Mouse (Mus musculus) hindlimb bud, embryonic 11.5 days (tissue): ENCODE data around the gene Rapgef5.

Source experiments
- DNase-seq: peaks from one replicate; pipeline ENCODE4 v3.0.0-alpha.2; 2012; ENCODE audit warnings: low read depth, low spot score; ENCODE audit errors: extremely low spot score

Gene Rapgef5

GRCm38 (mm10) chr12:117705308-117705707 is 189.0 kb downstream of the Rapgef5 start:
- DNase-seq: no peak

DNA sequence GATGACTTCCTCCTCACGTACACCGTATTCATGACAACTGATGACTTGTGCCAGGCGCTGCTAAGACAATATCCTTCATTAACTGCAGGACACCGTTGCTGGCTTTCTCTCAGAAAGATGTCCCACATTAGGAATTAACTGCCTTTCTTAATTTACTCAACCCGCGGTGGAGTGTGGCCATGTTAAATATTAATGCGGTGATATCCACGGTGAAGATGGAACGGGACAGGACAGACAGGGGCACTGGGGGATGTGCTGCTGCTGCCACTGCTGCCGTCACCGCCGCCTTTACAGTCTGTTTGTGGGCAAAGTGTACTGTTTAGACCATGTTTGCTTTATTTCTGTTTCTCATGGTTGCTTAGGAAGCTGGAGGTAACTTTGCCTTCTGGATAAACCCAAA is 193.0 kb downstream of the Rapgef5 start:
- DNase-seq: no peak

GRCm38 (mm10) chr12:117712474-117712873 is 196.2 kb downstream of the Rapgef5 start:
- DNase-seq: no peak

GRCm38 (mm10) chr12:117713616-117714015 is 197.3 kb downstream of the Rapgef5 start:
- DNase-seq: no peak

DNA sequence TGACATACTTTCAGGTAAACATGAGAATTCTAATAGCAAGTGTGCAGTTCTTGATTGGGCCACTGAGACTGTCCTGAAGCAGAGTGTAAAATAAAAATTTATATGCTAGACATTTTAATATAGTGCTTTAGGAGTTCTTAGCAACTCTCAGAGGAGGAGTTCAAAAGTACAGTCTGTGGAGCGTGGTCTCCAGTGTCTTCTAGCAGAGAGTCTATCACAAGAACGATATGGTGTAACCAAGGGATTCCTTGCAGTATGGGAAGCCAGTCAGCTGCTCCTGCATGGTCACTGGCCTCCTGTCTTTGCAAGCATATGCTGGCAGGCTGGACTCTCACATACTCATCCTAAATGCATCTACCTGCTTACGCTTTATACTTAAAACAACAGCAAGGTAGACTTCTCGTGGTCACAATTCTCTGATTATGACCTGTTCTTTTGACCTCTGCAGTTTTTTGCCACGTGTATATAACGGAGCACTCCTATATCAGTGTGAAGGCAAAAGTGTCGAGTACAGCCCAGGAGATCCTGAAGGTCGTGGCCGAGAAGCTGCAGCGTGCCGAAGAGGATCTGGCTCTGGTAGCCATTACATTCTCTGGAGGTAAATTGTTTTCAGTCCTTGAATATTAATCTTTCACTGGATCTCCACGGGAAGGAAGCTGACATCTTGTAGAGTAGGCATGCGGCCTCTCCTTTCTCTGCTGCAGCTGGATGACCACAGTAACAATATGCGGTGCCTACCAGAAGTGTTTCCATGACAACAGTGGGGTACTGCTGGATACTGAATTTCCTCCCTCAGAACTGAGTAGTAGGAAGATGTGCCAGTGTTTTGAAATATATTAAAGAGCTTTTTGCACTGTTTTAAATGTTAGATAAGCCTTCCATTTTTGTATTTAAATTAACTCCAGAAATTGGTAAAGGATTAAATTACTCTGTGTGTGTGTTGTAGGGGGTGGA is 204.8 kb downstream of the Rapgef5 start:
- DNase-seq: no peak

GRCm38 (mm10) chr12:117721748-117722150 is 205.5 kb downstream of the Rapgef5 start:
- no peak for DNase-seq

DNA sequence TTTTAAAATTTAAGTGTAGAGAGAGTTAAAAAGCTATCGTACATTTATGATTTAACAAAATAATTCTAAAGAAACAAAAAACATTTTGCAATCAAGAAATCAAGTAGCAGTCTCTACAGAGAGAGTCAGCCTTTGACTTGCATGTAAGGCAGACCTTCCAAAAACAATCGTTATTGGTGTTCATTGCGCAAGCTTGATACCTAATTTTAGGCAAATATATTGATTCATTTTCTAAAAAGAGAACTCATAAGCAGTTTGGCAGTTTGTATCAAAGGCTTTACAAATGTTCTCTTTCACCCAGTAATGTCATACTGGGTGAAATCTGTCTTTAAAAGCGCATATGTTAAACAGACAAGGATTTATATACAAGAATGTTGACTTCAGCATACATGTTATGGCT is 208.7 kb downstream of the Rapgef5 start:
- DNase-seq: no peak

DNA sequence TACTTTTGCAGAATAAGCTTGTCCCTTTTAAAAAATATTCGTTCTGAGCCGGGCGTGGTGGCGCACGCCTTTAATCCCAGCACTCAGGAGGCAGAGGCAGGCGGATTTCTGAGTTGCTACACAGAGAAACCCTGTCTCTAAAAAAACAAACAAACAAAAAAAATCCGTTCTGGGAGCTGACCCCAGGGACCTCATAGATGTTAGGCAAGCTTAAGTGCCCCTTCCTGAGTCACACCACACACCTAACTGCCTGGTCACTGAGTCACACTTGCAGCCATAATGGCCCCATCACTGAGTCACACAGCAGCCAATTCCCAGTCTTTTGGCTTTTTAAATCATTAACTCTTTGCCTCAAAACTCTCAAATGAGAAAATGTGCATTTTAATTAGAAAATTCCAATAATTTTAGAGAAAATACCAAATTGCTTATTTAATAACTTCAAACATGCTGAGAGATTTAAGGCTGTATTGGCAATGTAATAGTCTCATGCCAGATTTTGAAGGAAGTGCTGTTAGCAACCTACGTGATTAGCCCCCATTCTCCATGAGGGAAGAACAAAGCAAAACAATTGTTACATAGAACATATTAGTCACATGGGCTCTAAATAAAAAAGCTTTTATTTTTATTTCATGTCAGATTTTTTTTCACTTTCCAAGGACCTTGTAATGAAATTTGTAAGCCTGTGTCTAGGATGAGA is 211.3 kb downstream of the Rapgef5 start:
- no peak for DNase-seq

DNA sequence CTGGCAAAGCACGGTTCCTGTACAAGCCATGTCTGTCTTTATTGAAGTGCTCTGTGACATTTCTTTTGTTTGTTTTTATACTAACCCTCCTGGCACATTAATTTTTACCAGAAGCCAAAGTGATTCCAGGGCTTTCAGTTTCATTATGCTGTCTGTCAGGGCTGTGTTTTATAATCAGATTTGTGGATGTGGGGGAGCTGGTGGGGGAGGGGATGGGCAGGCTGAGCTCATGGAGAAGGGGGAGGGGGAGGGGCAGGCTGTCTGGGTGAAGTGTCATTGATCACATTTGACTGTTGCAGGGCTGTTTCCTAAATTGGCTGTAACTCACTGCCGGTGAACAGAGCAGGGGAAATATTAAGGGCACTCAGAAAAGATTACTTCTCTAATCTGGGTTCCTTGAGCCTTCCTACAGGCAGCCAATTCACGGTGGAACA is 211.9 kb downstream of the Rapgef5 start:
- no peak for DNase-seq

DNA sequence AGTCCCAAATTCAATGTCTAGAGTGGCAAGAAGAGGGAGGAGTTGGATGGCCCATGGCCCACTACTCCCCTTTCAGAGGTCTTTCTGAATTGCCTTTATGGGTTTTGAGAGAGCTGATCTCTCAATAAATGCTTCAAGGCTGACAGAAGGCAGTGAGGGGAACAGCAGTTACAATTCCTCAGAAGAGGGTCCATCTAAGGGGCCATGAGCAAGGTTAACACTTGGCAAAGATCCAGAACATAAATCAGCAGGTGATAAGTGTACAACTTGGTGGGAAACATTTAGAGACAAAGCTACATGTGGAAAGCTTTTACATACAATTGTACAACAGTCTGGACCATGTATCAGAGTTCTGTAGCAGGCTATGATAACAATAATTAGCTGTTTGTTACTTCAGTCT is 217.3 kb downstream of the Rapgef5 start:
- no peak for DNase-seq

DNA sequence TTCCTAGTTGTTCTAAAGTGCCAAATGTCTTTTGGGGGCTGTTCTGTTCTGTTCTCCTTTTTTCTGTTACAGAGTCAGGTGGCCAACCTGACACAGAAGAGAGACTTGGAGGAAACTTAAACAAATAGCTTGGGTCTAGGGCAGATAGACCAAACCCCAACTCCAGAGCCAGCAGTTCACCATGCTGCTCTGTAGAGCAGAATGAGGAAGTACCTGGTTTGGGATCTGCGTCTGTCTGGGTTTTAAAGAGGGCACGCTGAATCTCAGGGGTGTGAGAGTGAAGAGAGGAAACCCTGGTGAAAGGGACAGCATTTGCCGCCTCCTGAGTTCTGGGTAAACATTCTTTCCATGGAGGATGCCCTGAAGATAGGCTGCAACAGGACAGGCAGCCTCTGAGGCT is 219.9 kb downstream of the Rapgef5 start:
- DNase-seq: no peak

GRCm38 (mm10) chr12:117736928-117737327 is 220.6 kb downstream of the Rapgef5 start:
- no peak for DNase-seq

DNA sequence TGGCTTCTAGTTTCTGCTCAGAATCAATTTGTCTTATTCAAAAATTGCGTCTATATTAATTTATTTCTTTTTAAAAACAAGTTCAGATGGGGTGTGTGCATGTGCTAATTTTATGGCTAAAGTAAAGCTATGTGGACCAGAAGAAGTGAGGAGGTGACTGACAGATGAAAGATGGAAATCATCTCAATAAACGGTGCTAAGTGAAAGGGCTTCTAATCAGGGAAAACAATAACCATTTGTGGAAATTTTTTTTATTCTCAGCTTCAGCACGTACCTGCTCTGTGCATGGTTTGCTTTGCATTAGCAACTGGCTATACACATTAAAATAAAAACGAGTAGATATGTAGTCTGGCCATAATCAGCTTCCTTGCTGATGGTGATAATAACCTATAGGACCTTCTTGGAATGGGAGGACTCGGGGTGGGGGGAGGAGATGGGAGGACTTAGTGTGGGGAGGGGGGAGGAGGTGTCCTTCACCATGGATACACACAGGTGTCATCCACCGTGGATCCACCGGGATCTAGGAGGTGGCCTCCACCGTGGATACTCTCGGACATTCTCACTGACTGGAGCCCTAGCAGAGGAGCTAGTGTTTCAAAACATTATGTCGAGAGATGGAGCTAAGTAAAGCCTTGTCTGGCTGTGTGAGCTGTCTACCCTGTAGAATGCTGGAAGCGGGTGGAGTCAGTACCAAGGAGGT is 221.2 kb downstream of the Rapgef5 start:
- no peak for DNase-seq

DNA sequence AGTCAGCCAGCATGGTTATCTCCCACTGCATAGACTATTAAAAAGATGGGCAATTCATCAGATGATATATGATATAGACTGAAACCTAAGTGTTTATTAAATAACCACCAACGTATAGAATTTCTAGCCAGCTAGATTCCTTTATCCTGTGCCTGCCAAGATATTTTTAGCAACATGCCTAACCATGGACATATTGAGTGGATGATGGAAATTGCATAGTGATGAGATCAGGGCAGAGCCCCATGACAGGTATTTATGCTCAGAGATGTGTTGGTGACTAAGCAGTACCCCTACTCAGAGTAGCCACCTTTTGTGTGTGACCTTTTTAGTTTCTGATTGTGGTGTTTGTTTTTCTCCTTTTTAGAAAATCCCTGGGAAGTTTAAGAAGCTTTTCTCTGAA is 226.2 kb downstream of the Rapgef5 start:
- no peak for DNase-seq

DNA sequence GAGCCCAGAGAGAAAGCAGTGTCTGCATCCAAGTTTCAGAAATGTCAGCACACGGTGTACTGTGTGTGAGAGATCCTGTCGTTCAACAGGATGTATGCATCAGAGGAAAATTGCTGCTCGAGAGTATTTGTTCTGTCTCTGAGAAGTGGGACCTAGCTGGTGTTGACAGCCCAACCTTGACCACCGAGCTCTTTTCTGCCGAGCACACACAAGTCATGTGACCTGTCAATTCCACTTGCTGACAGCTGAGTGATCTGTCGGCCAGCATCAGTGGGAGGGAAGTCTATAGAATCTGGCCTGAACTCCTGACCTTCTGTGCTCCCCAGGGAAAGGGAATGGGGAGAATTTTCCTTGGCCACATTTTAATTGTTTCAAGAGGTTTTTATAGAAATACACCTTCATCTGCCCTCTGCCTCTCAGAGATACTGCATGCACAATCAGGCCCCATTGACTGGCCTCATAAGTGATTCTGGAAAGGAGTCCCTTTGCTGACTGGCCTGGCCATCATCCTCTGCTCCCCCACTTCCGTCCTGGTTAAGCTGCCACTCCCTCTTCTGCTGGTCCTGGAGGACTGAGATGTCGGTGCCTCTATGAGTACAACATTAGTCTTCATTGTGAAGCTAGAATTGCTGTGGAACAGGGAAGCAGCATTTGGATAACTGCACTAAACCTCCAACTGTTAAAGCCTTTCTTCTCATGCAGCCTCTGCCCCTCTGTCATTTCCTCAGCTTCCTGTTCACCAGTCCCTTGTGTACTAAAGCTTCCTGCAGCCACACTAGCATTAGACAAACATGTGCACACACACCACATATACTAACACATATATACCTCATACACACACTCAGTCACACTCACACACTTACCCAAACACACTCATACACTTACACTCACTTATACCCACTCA is 228.6 kb downstream of the Rapgef5 start:
- no peak for DNase-seq

GRCm38 (mm10) chr12:117746611-117747010 is 230.3 kb downstream of the Rapgef5 start:
- DNase-seq: no peak

DNA sequence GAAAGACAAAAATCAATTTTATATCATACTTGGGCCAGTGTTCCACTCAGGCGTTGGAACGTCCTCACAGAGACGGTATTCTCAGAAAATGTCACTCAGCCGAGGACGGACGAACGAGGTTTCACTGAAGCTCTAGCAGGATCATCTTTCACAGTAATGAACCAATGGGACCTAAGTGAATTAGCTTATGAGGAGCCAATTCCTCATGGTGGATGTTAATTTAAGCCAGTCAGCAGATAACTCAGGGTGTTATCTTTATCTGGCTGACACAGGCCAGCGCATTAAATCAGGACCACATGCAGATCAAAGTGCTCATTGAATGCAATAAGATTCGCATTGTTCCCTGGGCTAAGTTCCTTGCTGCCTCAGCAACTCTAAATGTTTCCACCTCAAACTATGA is 234.8 kb downstream of the Rapgef5 start:
- DNase-seq: no peak

GRCm38 (mm10) chr12:117751520-117752383 is 235.5 kb downstream of the Rapgef5 start:
- no peak for DNase-seq

DNA sequence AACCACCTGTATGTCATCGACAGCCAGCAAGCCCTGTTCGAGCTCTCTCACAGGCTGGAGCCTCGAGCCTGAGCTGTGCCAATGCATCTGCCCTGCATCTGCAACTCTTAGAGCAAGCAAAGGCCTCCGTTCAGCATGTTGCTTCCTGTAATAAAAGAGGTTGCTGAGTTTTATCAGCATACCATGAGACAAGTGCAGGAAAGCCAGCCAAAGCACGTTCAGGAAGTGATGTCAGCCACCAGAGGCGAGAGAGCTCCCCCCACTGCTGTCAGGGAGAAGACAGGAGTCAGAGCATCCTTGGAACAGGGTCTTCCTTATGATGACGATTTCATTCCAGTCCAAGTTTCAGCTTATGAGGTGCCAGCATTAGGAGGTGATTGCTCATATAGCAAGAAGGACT is 239.7 kb downstream of the Rapgef5 start:
- DNase-seq: no peak

GRCm38 (mm10) chr12:117760373-117760772 is 244.1 kb downstream of the Rapgef5 start:
- DNase-seq: no peak
